Mouse (Mus musculus) embryonic facial prominence, embryonic 11.5 days (tissue): ENCODE measurements around the gene Atp4a. TPM values are rescaled to one million over a fixed set of nuclear protein-coding genes. Genes with fewer than 3 reads are reported as not detected.

Source experiments
- ATAC-seq: fragments of 200-750 bp; cut with Nextera tagmentation; replicated peaks from 2 replicates; pipeline ENCODE4 v1.8.0; 2017; ENCODE audit warnings: low read depth; ENCODE audit not compliant: insufficient number of reproducible peaks, low FRiP score, low TSS enrichment
- DNase-seq: peaks from one replicate; pipeline ENCODE4 v3.0.0-alpha.2; 2015; ENCODE audit warnings: low spot score
- H3K27ac ChIP-seq: fragments of 300-500 bp; sonication (generic); replicated peaks from 2 replicates; pipeline ENCODE4 v1.5.1; 2014; ENCODE audit warnings: mild to moderate bottlenecking, low read depth, low read length, control low read depth
- H3K27me3 ChIP-seq: fragments of 300-500 bp; sonication (generic); 2 replicates; pipeline ENCODE4 v1.6.1; 2014; ENCODE audit warnings: mild to moderate bottlenecking, low read length, moderate library complexity, mixed read lengths; ENCODE audit not compliant: control insufficient read depth, insufficient read depth
- H3K36me3 ChIP-seq: fragments of 300-500 bp; sonication (generic); replicated peaks from 2 replicates; pipeline ENCODE4 v1.6.1; 2014; ENCODE audit warnings: low read depth, mild to moderate bottlenecking, low read length, moderate library complexity, mixed read lengths; ENCODE audit not compliant: control insufficient read depth, insufficient read depth
- H3K4me1 ChIP-seq: fragments of 300-500 bp; sonication (generic); 2 replicates; pipeline ENCODE4 v1.6.1; 2014; ENCODE audit warnings: low read length, mixed read lengths; ENCODE audit not compliant: control insufficient read depth, insufficient read depth
- H3K4me2 ChIP-seq: fragments of 300-500 bp; sonication (generic); 2 replicates; pipeline ENCODE4 v1.6.1; 2014; ENCODE audit warnings: low read depth, mild to moderate bottlenecking, control low read depth, low read length, moderate library complexity
- H3K4me3 ChIP-seq: fragments of 300-500 bp; sonication (generic); 2 replicates; pipeline ENCODE4 v1.5.1; 2014; ENCODE audit warnings: low read depth, low read length, control low read depth
- H3K9ac ChIP-seq: fragments of 300-500 bp; sonication (generic); replicated peaks from 2 replicates; pipeline ENCODE4 v1.6.1; 2014; ENCODE audit warnings: mild to moderate bottlenecking, control low read depth, low read length
- H3K9me3 ChIP-seq: fragments of 300-500 bp; sonication (generic); replicated peaks from 2 replicates; pipeline ENCODE4 v1.6.1; 2016; ENCODE audit warnings: mild to moderate bottlenecking, low read length, inconsistent platforms, mixed read lengths; ENCODE audit not compliant: control insufficient read depth
- whole genome bisulfite sequencing: fragments of 180-500 bp; shearing (Covaris S2); extraction: QIAGEN DNeasy Blood & Tissue Kit; methylation state at CpG from one replicate; pipeline ENCODE4 v1.1.7; 2014; 5-methylcytosine and 5-hydroxymethylcytosine counted together
- polyA plus RNA-seq: library from polyadenylated mRNA; unstranded; fragments of >200 nt; fragmentation: Nextera tagmentation; extraction: Ambion mirVana; gene quantifications from 2 replicates; pipeline ENCODE4 v1.2.1, GENCODE M21; 2014

The Atp4a gene
- polyA plus RNA-seq, 1 experiment from 2014 or later = not detected

DNA sequence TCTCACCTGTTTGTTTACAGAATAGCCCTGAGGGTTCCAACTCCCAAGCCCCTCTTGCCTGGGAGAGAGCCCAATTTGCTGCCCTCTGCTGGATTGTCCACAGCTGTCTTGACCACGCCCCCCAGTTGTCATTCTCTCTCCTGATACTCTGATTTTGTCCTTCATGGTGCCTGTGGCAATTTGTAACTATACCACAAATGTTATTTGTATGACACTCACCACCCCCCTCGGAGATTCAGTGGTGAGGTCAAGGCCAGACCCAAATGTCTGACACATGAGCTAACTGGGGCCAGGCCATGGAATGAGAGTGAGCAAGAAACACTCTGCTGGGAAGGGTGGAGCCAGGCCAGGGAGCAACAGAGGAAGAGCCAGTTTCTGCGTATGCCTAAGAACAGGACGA is 46.8 kb downstream of the Atp4a start:
- H3K9ac ChIP-seq = no peak overlapping the region
- 33% methylated on average over 4 of the region's 4 CpGs for WGBS
- H3K4me2 ChIP-seq = no peak overlapping the region
- H3K4me3 ChIP-seq = no peak overlapping the region
- no peak overlapping the region for H3K27ac ChIP-seq
- peak; percentile 44 for DNase-seq
- H3K4me1 ChIP-seq = no peaks in the 10 kb centered on the region
- no peaks in the 10 kb centered on the region for H3K36me3 ChIP-seq
- H3K9me3 ChIP-seq = no peaks in the 10 kb centered on the region
- ATAC-seq = no peak
- H3K27me3 ChIP-seq = no peaks in the 10 kb centered on the region

DNA sequence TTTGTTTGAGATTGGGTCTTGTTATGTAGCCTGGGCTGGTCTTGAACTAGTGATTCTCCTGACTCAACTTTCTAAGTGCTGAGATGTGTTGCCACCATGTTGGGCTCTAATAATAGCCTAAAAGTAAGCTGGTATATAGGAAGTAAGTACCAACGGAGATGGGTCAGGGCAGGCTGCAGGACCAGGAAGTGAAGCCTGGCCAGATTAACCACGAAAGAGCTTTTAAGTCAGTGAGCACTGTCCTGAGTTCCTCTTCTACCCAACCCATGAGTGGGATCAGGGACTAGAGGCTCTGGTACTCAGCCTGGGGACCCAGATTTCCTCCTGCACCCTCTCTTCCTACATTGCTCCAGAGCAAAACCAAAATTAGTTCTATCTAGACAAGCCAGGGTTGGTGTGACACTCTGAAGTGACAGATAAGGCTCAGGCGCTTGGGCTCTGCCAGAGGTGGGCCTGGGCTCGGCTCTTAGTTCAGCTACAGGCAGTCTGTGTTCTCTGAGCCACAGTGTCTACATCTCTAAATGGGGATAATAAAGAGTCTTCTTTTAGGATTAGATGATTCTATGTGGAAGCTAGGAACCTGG is 49.9 kb downstream of the Atp4a start:
- H3K9ac ChIP-seq = no peak overlapping the region
- no peaks in the 10 kb centered on the region for H3K36me3 ChIP-seq
- H3K4me3 ChIP-seq = no peak overlapping the region
- no peak overlapping the region for H3K27ac ChIP-seq
- H3K27me3 ChIP-seq = no peaks in the 10 kb centered on the region
- no peak for DNase-seq
- no peak overlapping the region for H3K4me2 ChIP-seq
- no peaks in the 10 kb centered on the region for H3K4me1 ChIP-seq
- ATAC-seq = no peak
- H3K9me3 ChIP-seq = no peaks in the 10 kb centered on the region
- WGBS = 78% methylated on average over 4 of the region's 4 CpGs

DNA sequence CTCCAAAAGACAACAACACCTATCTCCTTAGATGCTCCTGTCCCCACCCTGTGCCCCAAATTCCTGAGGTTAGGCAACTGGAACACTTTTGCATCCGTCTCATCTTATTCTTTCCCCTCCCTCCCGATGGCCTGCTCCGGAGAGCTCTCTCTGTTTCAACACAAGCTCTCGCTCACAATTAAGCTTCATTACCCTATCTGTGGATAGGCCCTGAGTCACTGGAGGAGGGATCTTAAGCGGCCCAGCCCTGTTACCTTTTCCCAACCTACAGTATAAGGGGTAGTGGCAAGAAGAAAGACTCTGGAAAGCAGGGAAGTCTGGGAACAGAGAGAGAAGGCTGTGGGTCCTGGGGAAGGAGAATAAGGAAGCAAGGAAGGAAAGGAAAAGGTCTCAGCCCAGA is 51.4 kb downstream of the Atp4a start, which contains the start of gene Dmkn:
Gene Dmkn, plus strand, starts transcription at position 301 of the 400 bp plus-strand sequence.
- Histone ChIP-seq H3K4me2 (no peak within 1 kb of the TSS), H3K4me1 (no peaks in the 10 kb centered on the region), H3K27ac (no peak within 1 kb of the TSS), H3K4me3 (no peak within 1 kb of the TSS), H3K9me3 (no peaks in the 10 kb centered on the region), H3K9ac (no peak within 1 kb of the TSS), H3K36me3 (no peaks in the 10 kb centered on the region), H3K27me3 (no peaks in the 10 kb centered on the region)
- no peak for ATAC-seq
- WGBS = 36% methylated on average over 5 of the region's 5 CpGs
- no peak for DNase-seq

DNA sequence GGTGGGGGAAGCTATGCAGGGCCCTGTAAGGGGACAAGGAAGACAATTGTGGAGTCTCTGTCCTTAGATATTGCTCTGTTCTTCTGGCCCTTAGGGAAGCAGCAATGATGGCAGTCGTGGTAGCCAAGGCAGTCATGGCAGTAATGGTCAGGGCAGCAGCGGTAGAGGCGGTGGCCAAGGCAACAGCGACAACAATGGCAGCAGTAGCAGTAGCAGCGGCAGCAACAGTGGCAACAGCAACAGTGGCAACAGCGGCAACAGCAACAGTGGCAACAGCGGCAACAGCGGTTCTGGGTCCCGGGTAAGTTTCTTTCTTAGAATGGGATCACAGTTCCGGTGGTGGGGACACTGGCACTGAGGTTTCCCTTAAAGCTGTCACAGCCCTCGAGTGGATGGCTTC is 53.2 kb downstream of the Atp4a start:
- Histone ChIP-seq H3K4me3 (no peak overlapping the region), H3K9me3 (no peaks in the 10 kb centered on the region), H3K27ac (no peak overlapping the region), H3K4me1 (no peaks in the 10 kb centered on the region), H3K27me3 (no peaks in the 10 kb centered on the region), H3K36me3 (no peaks in the 10 kb centered on the region), H3K4me2 (no peak overlapping the region), H3K9ac (no peak overlapping the region)
- ATAC-seq (no peak), DNase-seq (no peak)
- 37% methylated on average over 11 of the region's 11 CpGs for WGBS

DNA sequence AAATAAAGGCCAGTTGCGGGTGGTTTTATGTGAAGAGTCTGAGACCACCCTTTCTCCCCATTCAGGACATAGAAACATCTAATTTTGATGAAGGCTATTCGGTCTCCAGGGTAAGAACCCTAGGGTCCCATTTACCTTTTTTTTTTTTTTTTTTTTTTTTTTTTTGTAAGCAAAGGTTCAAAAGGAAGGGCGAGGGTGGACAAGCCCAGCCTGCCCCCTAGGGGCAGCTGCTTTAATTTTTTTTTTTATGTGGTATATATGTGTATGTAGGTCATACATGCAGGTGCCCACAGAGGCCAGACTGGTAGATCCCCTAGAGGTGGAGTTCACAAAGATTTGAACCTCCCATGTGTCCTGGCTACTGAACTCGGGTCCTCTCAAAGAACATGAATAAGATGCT is 54.4 kb downstream of the Atp4a start:
- no peak overlapping the region for H3K27ac ChIP-seq

DNA sequence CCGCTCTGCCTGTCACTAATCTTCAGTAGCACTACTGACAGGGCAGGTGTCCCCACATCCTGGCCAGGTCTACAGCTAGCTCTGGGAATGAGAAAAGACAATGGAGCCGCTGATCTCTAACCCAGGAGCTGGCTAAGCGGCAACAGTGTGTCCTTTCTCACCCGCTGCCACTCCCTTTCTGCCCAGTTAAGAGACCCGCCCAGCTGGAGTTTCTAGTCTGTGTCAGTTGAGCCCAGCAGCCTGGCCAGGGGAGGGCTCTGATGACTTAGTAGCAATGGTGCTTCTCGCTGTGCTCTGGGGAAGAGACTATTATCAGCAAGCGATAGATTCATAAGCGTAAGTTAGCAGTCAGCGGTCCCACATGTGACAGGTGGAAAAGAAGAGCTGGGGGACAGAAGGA is 57.2 kb downstream of the Atp4a start:
- ATAC-seq (no peak), DNase-seq (no peak)
- no peaks in the 10 kb centered on the region for H3K27me3 ChIP-seq
- no peak overlapping the region for H3K9ac ChIP-seq
- no peaks in the 10 kb centered on the region for H3K9me3 ChIP-seq
- no peak overlapping the region for H3K4me3 ChIP-seq
- no peaks in the 10 kb centered on the region for H3K4me1 ChIP-seq
- H3K36me3 ChIP-seq = no peaks in the 10 kb centered on the region
- no peak overlapping the region for H3K27ac ChIP-seq
- WGBS = 32% methylated on average over 9 of the region's 9 CpGs
- no peak overlapping the region for H3K4me2 ChIP-seq

More for the DNA sequence above, 54.4 kb downstream of the Atp4a start:
- Histone ChIP-seq H3K9me3 (no peaks in the 10 kb centered on the region), H3K36me3 (no peaks in the 10 kb centered on the region), H3K4me2 (no peak overlapping the region), H3K4me3 (no peak overlapping the region), H3K9ac (no peak overlapping the region), H3K27me3 (no peaks in the 10 kb centered on the region), H3K4me1 (no peaks in the 10 kb centered on the region)
- no peak for ATAC-seq
- WGBS = 93% methylated on average over 4 of the region's 4 CpGs
- no peak for DNase-seq

Other genes starting within 250 kb of the Atp4a start
- not detected in 2 replicates for gene Prodh2, start 218.6 kb upstream of the Atp4a start, polyA plus RNA-seq
- 11.5 and 14.7 TPM in 2 replicates for gene Arhgap33, start 177.1 kb upstream of the Atp4a start, polyA plus RNA-seq
- gene Hspb6, start 160.0 kb upstream of the Atp4a start, polyA plus RNA-seq = 4.4 and 6.2 TPM in 2 replicates
- 13.0 and 13.7 TPM in 2 replicates for gene Proser3, start 159.9 kb upstream of the Atp4a start, polyA plus RNA-seq
- gene Lin37, start 152.4 kb upstream of the Atp4a start, polyA plus RNA-seq = 40.2 and 44.8 TPM in 2 replicates
- 99.9 and 102 TPM in 2 replicates for gene U2af1l4, start 148.9 kb upstream of the Atp4a start, polyA plus RNA-seq
- gene Gm49396, start 148.9 kb upstream of the Atp4a start, polyA plus RNA-seq = 5.9 and 7.0 TPM in 2 replicates
- 108 and 110 TPM in 2 replicates for gene Psenen, start 148.6 kb upstream of the Atp4a start, polyA plus RNA-seq
- gene Igflr1, start 146.8 kb upstream of the Atp4a start, polyA plus RNA-seq = 1.5 and 2.9 TPM in 2 replicates
- 7.2 and 8.4 TPM in 2 replicates for gene Kmt2b, start 123.5 kb upstream of the Atp4a start, polyA plus RNA-seq
- gene Zbtb32, start 113.3 kb upstream of the Atp4a start, polyA plus RNA-seq = 0.21 and 0.43 TPM in 2 replicates
- gene Upk1a, start 99.4 kb upstream of the Atp4a start, polyA plus RNA-seq = 0.14 and 0.35 TPM in 2 replicates
- 700 and 782 TPM in 2 replicates for gene Cox6b1, start 86.1 kb upstream of the Atp4a start, polyA plus RNA-seq
- gene Etv2, start 76.4 kb upstream of the Atp4a start, polyA plus RNA-seq = 0.20 TPM in 1 of 2 replicates, not detected in the other
- gene Rbm42, start 61.9 kb upstream of the Atp4a start, polyA plus RNA-seq = 108 and 118 TPM in 2 replicates
- 50.1 and 53.1 TPM in 2 replicates for gene Haus5, start 47.2 kb upstream of the Atp4a start, polyA plus RNA-seq
- not detected in 2 replicates for gene Pmis2, start 40.6 kb upstream of the Atp4a start, polyA plus RNA-seq
- not detected in 2 replicates for gene 2200002J24Rik, start 13.3 kb upstream of the Atp4a start, polyA plus RNA-seq
- 129 and 145 TPM in 2 replicates for gene Tmem147, start 17.3 kb downstream of the Atp4a start, polyA plus RNA-seq
- gene Gapdhs, start 31.5 kb downstream of the Atp4a start, polyA plus RNA-seq = 0.24 TPM in 1 of 2 replicates, not detected in the other
- 1.0 and 2.0 TPM in 2 replicates for gene Sbsn, start 39.3 kb downstream of the Atp4a start, polyA plus RNA-seq
- gene Dmkn, start 51.5 kb downstream of the Atp4a start, polyA plus RNA-seq = not detected in 2 replicates
- gene Krtdap, start 75.7 kb downstream of the Atp4a start, polyA plus RNA-seq = not detected in 2 replicates
- gene Ffar2, start 111.6 kb downstream of the Atp4a start, polyA plus RNA-seq = not detected in 2 replicates
- not detected in 2 replicates for gene Ffar3, start 144.0 kb downstream of the Atp4a start, polyA plus RNA-seq
- not detected in 2 replicates for gene Ffar1, start 149.4 kb downstream of the Atp4a start, polyA plus RNA-seq
- not detected in 2 replicates for gene Cd22, start 168.1 kb downstream of the Atp4a start, polyA plus RNA-seq
- gene Mag, start 202.7 kb downstream of the Atp4a start, polyA plus RNA-seq = 0.17 and 0.42 TPM in 2 replicates
- not detected in 2 replicates for gene Hamp2, start 212.5 kb downstream of the Atp4a start, polyA plus RNA-seq
- gene Hamp, start 231.8 kb downstream of the Atp4a start, polyA plus RNA-seq = not detected in 2 replicates
- gene Usf2, start 244.6 kb downstream of the Atp4a start, polyA plus RNA-seq = 21.9 and 25.9 TPM in 2 replicates